Mouse (Mus musculus) stomach, postnatal 0 days (tissue): ENCODE data around the gene Asb2. TPM values are rescaled to one million over a fixed set of nuclear protein-coding genes. Genes with fewer than 3 reads are reported as not detected.

ENCODE experiments used
- ATAC-seq: fragments of 200-750 bp; cut with Nextera tagmentation; 2 replicates; pipeline ENCODE4 v1.8.0; 2017; ENCODE audit not compliant: low FRiP score, low TSS enrichment
- DNase-seq: peaks from one replicate; pipeline ENCODE4 v3.0.0-alpha.2; 2016; ENCODE audit warnings: low spot score
- H3K27ac ChIP-seq: fragments of 300-500 bp; sonication (generic); replicated peaks from 2 replicates; pipeline ENCODE4 v1.5.1; 2014; ENCODE audit warnings: mild to moderate bottlenecking, control low read depth
- H3K27me3 ChIP-seq: fragments of 300-500 bp; sonication (generic); 2 replicates; pipeline ENCODE4 v1.6.1; 2014; ENCODE audit warnings: low read length; ENCODE audit not compliant: control insufficient read depth, insufficient read depth
- H3K36me3 ChIP-seq: fragments of 300-500 bp; sonication (generic); 2 replicates; pipeline ENCODE4 v1.6.1; 2014; ENCODE audit warnings: low read length, mixed read lengths; ENCODE audit not compliant: control insufficient read depth, insufficient read depth
- H3K4me1 ChIP-seq: fragments of 300-500 bp; sonication (generic); replicated peaks from 2 replicates; pipeline ENCODE4 v1.6.1; 2014; ENCODE audit warnings: antibody characterized with exemption; ENCODE audit not compliant: control insufficient read depth, insufficient read depth
- H3K4me2 ChIP-seq: fragments of 300-500 bp; sonication (generic); replicated peaks from 2 replicates; pipeline ENCODE4 v1.6.1; 2014; ENCODE audit warnings: low read depth, mild to moderate bottlenecking, control low read depth, moderate library complexity
- H3K4me3 ChIP-seq: fragments of 300-500 bp; sonication (generic); 2 replicates; pipeline ENCODE4 v1.5.1; 2014; ENCODE audit warnings: low read depth, low read length, control low read depth
- H3K9ac ChIP-seq: fragments of 300-500 bp; sonication (generic); 2 replicates; pipeline ENCODE4 v1.6.1; 2014; ENCODE audit warnings: mild to moderate bottlenecking, low read length, control low read depth, mixed read lengths
- H3K9me3 ChIP-seq: fragments of 300-500 bp; sonication (generic); 2 replicates; pipeline ENCODE4 v1.6.1; 2016; ENCODE audit warnings: low read length; ENCODE audit not compliant: control insufficient read depth
- CTCF ChIP-seq: IDR thresholded peaks from 2 replicates; pipeline ENCODE4 v1.5.1; 2016; ENCODE audit warnings: antibody characterized with exemption, low read depth, mild to moderate bottlenecking, moderate library complexity
- EP300 ChIP-seq: optimal IDR thresholded peaks from 2 replicates; pipeline ENCODE3; 2016; ENCODE audit warnings: antibody characterized with exemption
- WGBS: fragments of 180-500 bp; shearing (Covaris S2); extraction: QIAGEN DNeasy Blood & Tissue Kit; methylation state at CpG from one replicate; pipeline ENCODE4 v1.1.7; 2014; 5-methylcytosine and 5-hydroxymethylcytosine counted together
- polyA plus RNA-seq: library from polyadenylated mRNA; unstranded; fragments of >200 nt; fragmentation: Nextera tagmentation; extraction: Ambion mirVana; gene quantifications from 2 replicates; pipeline ENCODE4 v1.2.1, GENCODE M21; 2015

Asb2 gene
- polyA plus RNA-seq, 1 experiment from 2014 or later: 17.4 TPM

DNA sequence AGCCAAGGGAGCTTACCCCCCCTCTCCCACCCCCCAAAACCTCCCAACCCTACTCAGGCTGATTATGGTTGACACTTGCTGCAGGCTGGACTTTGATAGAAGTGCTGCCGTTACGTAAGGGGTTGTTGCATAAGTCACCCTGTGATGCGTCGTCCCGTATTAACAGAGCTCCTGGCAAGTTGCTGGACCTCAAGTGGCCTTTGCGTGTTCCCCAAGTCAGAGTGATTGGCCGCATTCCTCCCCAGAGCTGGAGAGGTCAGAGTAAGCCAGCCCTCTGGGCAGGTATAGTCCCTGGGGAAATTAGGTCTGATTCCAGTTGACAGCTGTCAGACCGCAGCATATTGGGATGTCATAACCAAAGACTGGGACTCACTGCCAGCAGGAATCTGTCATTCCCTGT, 43.9 kb downstream of the Asb2 start:
- H3K4me1 ChIP-seq: no peaks in the 10 kb centered on the region
- H3K27ac ChIP-seq: no peak overlapping the region
- no peaks in the 10 kb centered on the region for H3K9me3 ChIP-seq
- no peak overlapping the region for H3K4me2 ChIP-seq
- H3K27me3 ChIP-seq: no peaks in the 10 kb centered on the region
- DNase-seq: no peak
- no peaks in the 10 kb centered on the region for H3K36me3 ChIP-seq
- 82% methylated on average over 8 of the region's 8 CpGs for WGBS
- H3K9ac ChIP-seq: no peak overlapping the region
- no peak for TF ChIP-seq EP300
- TF ChIP-seq CTCF: no peak
- no peak for ATAC-seq
- H3K4me3 ChIP-seq: no peak overlapping the region

- 75% methylated on average over 2 of the region's 2 CpGs for WGBS
- no peak for TF ChIP-seq CTCF
- TF ChIP-seq EP300: no peak
- H3K4me1 ChIP-seq: no peaks in the 10 kb centered on the region
These were observed 45.0 kb downstream of the Asb2 start, which contains the start of gene Fam181a for GRCm38 (mm10) chr12:103310744-103311267. TSS of gene Fam181a (plus strand) at chr12:103310975.

DNA sequence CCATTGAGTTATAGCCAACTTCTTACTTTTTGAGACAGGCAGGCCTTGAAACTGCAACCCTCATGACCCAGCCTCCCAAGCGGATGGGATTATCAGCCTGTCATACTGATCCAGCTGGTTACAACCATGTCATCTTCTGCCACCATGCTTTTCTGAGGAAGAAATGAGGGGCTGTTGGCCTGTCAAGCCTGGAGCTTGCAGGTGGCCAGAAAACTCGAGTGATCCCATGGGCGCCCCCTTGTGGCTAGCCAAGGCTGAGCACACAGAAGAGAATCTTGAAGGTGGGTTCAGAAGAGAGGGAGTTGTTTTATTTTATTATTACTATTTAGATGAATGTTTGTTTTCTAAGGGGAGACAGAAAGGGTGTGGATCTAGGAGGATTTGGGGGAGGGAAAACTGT, 49.1 kb downstream of the Asb2 start:
- DNase-seq (peak; percentile 65), ATAC-seq (no peak)
- Histone ChIP-seq H3K4me3 (no peak overlapping the region), H3K9me3 (no peaks in the 10 kb centered on the region), H3K27me3 (no peaks in the 10 kb centered on the region), H3K36me3 (no peaks in the 10 kb centered on the region), H3K9ac (no peak overlapping the region), H3K27ac (no peak overlapping the region), H3K4me1 (no peaks in the 10 kb centered on the region), H3K4me2 (no peak overlapping the region)
- 26% methylated on average over 3 of the region's 3 CpGs for WGBS
- TF ChIP-seq EP300 (no peak), CTCF (peak; percentile 74)

More at GRCm38 (mm10) chr12:103310744-103311267, 45.0 kb downstream of the Asb2 start, which contains the start of gene Fam181a:
- ATAC-seq (no peak), DNase-seq (no peak)
- H3K36me3 ChIP-seq: no peaks in the 10 kb centered on the region
- no peak within 1 kb of the TSS for H3K4me2 ChIP-seq
- H3K27ac ChIP-seq: no peak within 1 kb of the TSS
- no peaks in the 10 kb centered on the region for H3K9me3 ChIP-seq
- no peak within 1 kb of the TSS for H3K4me3 ChIP-seq
- H3K9ac ChIP-seq: no peak within 1 kb of the TSS
- no peaks in the 10 kb centered on the region for H3K27me3 ChIP-seq

DNA sequence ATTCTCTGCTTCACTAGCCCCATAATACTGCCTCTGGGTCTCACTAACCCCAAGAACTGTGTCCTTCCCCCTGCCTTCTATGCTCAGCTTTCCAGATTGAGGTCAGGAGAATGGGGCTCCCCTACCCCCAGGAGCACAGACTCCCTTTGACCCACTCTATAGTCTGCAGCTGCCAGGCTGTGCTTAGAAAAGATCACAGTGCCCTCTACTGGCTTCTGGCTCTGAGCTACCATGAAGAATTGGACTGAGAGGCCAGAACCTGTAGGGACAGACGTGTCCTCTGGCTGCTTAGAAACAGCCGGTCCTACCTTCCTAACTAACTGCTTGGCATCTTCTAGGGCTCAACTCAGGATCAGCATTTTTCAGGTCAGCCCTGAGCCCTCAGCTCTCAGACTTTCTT, 49.6 kb downstream of the Asb2 start:
- Histone ChIP-seq H3K9ac (no peak overlapping the region), H3K36me3 (no peaks in the 10 kb centered on the region), H3K4me2 (no peak overlapping the region), H3K4me3 (no peak overlapping the region), H3K9me3 (no peaks in the 10 kb centered on the region), H3K4me1 (no peaks in the 10 kb centered on the region), H3K27me3 (no peaks in the 10 kb centered on the region), H3K27ac (no peak overlapping the region)
- ATAC-seq (no peak), DNase-seq (no peak)
- TF ChIP-seq EP300: no peak
- peak; percentile 65 for TF ChIP-seq CTCF
- 31% methylated on average over 2 of the region's 2 CpGs for WGBS

DNA sequence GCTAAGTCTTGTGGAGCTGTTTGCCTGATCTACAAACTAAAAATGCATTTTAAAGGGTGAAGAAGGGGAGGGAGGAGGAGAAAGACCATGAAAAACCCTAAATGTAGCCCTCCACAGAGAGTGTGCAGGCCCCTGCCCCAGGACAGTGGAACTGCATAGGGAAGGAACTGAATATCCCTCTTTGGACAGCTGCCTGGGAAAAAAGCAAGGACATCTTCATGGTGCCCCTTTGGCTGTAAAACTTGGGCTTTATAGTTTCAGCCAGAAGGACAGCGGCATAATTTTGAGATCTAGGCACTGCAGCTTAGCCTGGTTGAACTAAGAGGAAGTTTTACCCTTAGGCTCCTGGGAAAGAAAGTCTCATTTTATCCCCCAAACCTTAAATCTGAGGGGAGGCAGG, 52.8 kb downstream of the Asb2 start:
- Histone ChIP-seq H3K9me3 (no peaks in the 10 kb centered on the region), H3K9ac (no peak overlapping the region), H3K27me3 (no peaks in the 10 kb centered on the region), H3K36me3 (no peaks in the 10 kb centered on the region), H3K4me1 (no peaks in the 10 kb centered on the region), H3K4me3 (no peak overlapping the region), H3K27ac (no peak overlapping the region), H3K4me2 (no peak overlapping the region)
- no peak for DNase-seq
- WGBS: 92% methylated on average over 1 of the region's 1 CpGs
- TF ChIP-seq CTCF (no peak), EP300 (no peak)
- no peak for ATAC-seq

DNA sequence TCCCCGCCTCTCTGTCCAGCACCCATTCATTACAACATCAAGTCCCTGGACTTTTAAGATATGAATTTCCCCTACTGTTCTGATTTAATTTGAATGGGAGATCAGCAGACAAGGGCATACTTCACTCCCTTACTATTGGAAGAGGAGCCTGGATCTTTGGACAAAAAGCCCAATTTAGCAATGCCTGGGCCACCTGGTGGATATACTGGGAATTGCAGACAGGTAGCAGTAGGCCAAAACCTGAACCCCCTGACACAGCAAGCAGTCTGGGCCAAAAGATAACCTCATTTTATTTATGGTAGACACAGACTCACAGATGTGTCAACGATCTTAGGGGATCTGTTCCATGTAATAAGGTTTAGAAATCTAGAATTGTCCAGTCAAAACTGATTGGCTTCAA, 54.2 kb downstream of the Asb2 start:
- Histone ChIP-seq H3K4me2 (no peak overlapping the region), H3K9ac (no peak overlapping the region), H3K4me1 (no peaks in the 10 kb centered on the region), H3K27me3 (no peaks in the 10 kb centered on the region), H3K27ac (no peak overlapping the region), H3K4me3 (no peak overlapping the region), H3K36me3 (no peaks in the 10 kb centered on the region), H3K9me3 (no peaks in the 10 kb centered on the region)
- TF ChIP-seq EP300: no peak
- peak; percentile 93 for TF ChIP-seq CTCF
- ATAC-seq (no peak), DNase-seq (peak; percentile 45)
- 39% methylated on average over 2 of the region's 2 CpGs for WGBS
